Mouse (Mus musculus): Measurements from ENCODE around the gene Ndufs7.

- no peak for TF ChIP-seq CTCF (IDR thresholded peaks at IDR 0.05; ENCODE audit: control insufficient read depth, insufficient read depth, low read length)
- TF ChIP-seq POLR2A (IDR thresholded peaks at IDR 0.05; ENCODE audit: borderline replicate concordance, control insufficient read depth, low read depth, low read length), result no peak
Observed at GRCm38 (mm10) chr10:80296824-80297223, 47.9 kb downstream of the Ndufs7 start.

Measured in bone marrow, adult 2 months (tissue).